Mouse (Mus musculus) hindbrain, embryonic 16.5 days (tissue): Measurements from ENCODE around the gene Ptprj. TPM values are rescaled to one million over a fixed set of nuclear protein-coding genes. Genes with fewer than 3 reads are reported as not detected.
"Not testable (repeated sequence)": the region's sequence is repeated elsewhere in the genome, so short reads cannot be mapped to it uniquely, and the experiment has no call there.

ENCODE experiments used
- ATAC-seq: fragments of 200-750 bp; cut with Nextera tagmentation; 2 replicates; pipeline ENCODE4 v1.8.0; 2017; ENCODE audit warnings: moderate TSS enrichment, moderate library complexity
- H3K27ac ChIP-seq: fragments of 300-500 bp; sonication (generic); 2 replicates; pipeline ENCODE4 v1.5.1; 2014; ENCODE audit warnings: low read depth, mild to moderate bottlenecking, control low read depth, low read length, moderate library complexity
- H3K27me3 ChIP-seq: fragments of 300-500 bp; sonication (generic); replicated peaks from 2 replicates; pipeline ENCODE4 v1.6.1; 2014; ENCODE audit warnings: low read length; ENCODE audit not compliant: control insufficient read depth, insufficient read depth
- H3K36me3 ChIP-seq: fragments of 300-500 bp; sonication (generic); 2 replicates; pipeline ENCODE4 v1.6.1; 2014; ENCODE audit warnings: mild to moderate bottlenecking, low read length, moderate library complexity, mixed read lengths; ENCODE audit not compliant: control insufficient read depth, insufficient read depth
- H3K4me1 ChIP-seq: fragments of 300-500 bp; sonication (generic); 2 replicates; pipeline ENCODE4 v1.6.1; 2014; ENCODE audit warnings: low read depth, low read length; ENCODE audit not compliant: control insufficient read depth, insufficient read depth
- H3K4me2 ChIP-seq: fragments of 300-500 bp; sonication (generic); 2 replicates; pipeline ENCODE4 v1.6.1; 2014; ENCODE audit warnings: mild to moderate bottlenecking, low read length, control low read depth, moderate library complexity
- H3K4me3 ChIP-seq: fragments of 300-500 bp; sonication (generic); 2 replicates; pipeline ENCODE4 v1.5.1; 2014; ENCODE audit warnings: mild to moderate bottlenecking, low read length, control low read depth, moderate library complexity
- H3K9ac ChIP-seq: fragments of 300-500 bp; sonication (generic); 2 replicates; pipeline ENCODE4 v1.6.1; 2014; ENCODE audit warnings: low read depth, mild to moderate bottlenecking, control low read depth, low read length, moderate library complexity
- H3K9me3 ChIP-seq: fragments of 300-500 bp; sonication (generic); 2 replicates; pipeline ENCODE4 v1.6.1; 2014; ENCODE audit warnings: mild to moderate bottlenecking, low read length, moderate library complexity; ENCODE audit not compliant: control insufficient read depth
- WGBS: fragments of 180-500 bp; shearing (Covaris S2); extraction: QIAGEN DNeasy Blood & Tissue Kit; methylation state at CpG from one replicate; pipeline ENCODE4 v1.1.7; 2014; 5-methylcytosine and 5-hydroxymethylcytosine counted together
- polyA plus RNA-seq: library from polyadenylated mRNA; unstranded; fragments of >200 nt; fragmentation: Nextera tagmentation; extraction: Ambion mirVana; gene quantifications from 2 replicates; pipeline ENCODE4 v1.2.1, GENCODE M21; 2015

Gene Ptprj
- polyA plus RNA-seq, 1 experiment from 2014 or later: 6.0 TPM

DNA sequence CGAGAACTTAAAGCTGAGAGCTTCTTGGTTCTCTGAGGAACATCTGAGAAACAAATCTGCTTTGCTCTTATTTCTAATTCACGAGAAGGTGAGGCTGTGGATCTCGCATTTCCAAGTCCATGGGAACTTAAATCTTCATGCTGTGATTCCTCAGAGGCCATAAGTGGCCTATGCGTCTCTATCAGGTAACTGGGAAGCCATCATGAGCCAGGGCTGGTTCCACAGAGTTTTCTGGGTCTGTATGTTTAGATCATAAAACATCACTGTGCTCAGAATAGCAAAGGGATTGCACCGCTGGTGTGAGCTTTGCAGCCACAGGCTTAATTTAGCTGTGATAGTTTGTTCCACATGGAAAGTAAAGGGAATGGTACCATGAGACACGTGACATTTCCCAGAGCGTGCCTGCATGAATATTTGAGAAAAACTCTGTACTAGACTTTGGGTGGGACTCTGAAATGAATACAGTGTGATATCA lies 181.8 kb downstream of the Ptprj start, which contains the start of gene Olfr1274-ps:
Gene Olfr1274-ps (plus strand): TSS at position 51 of the 475 bp plus-strand sequence.
- not testable (repeated sequence) for H3K4me1 ChIP-seq

More for the DNA sequence above, 181.8 kb downstream of the Ptprj start, which contains the start of gene Olfr1274-ps:
- not testable (repeated sequence) for H3K36me3 ChIP-seq, ATAC-seq, H3K27me3 ChIP-seq, H3K4me3 ChIP-seq, H3K9me3 ChIP-seq, H3K27ac ChIP-seq, H3K4me2 ChIP-seq, H3K9ac ChIP-seq
- WGBS: 85% methylated on average over 5 of the region's 7 CpGs

Other genes starting within 250 kb of the Ptprj start
- not detected in 2 replicates for gene Olfr1274-ps, start 182.0 kb downstream of the Ptprj start, polyA plus RNA-seq
- 19.8 and 23.0 TPM in 2 replicates for gene Nup160, start 96.6 kb upstream of the Ptprj start, polyA plus RNA-seq
- gene Fnbp4, start 164.7 kb upstream of the Ptprj start, polyA plus RNA-seq: 75.0 and 90.6 TPM in 2 replicates
- gene Agbl2, start 202.1 kb upstream of the Ptprj start, polyA plus RNA-seq: 0.69 and 1.1 TPM in 2 replicates